Mouse (Mus musculus) granulocyte monocyte progenitor cell, adult 5-6 weeks (primary cell): ENCODE results near the gene Cd300ld3. TPM values are rescaled to one million over a fixed set of nuclear protein-coding genes. Genes with fewer than 3 reads are reported as not detected.
"Not testable (repeated sequence)": the region's sequence is repeated elsewhere in the genome, so short reads cannot be mapped to it uniquely, and the experiment has no call there.

ENCODE experiments used
- ATAC-seq: replicated peaks from 2 replicates; pipeline ENCODE4 v1.8.0; 2016; ENCODE audit warnings: mild to moderate bottlenecking, moderate TSS enrichment, inconsistent platforms; ENCODE audit not compliant: poor library complexity, severe bottlenecking
- total RNA-seq, 2 experiments: library from RNA; stranded (forward) in 1 of 2; stranded (reverse) in 1 of 2; fragments of 200-712, 200-1000 nt in 1 of 2; fragments of >200 nt in 1 of 2; fragmentation: Nextera tagmentation in 1 of 2; gene quantifications; 2 replicates each; pipeline ENCODE4 v1.2.3; 2014 to 2017

Cd300ld3 gene
- total RNA-seq, 2 experiments from 2014 or later = not detected

- peak; percentile 52 for ATAC-seq
Observed at GRCm38 (mm10) chr11:115058701-115059100, 10.5 kb upstream of the Cd300ld3 start.

DNA sequence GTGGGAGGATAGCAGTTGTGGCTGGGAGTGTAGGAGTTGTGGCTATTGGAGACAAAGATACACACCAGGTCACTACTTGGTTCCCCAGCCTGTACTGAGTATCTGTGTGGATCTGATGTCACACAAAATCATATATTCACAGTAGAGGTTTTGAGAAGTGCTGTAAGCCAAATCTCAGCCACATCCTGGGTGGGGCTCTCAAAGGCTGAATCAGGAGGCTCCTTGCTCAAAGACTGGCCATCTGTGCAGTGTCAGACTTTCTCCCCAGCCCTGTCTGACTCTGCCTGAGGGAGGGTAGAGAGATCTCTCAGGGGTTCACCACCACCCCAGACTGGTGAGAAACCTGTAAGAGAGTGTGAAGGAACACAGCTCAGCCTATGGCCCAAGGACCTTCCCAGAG lies 6.3 kb upstream of the Cd300ld3 start:
- ATAC-seq = no peak

DNA sequence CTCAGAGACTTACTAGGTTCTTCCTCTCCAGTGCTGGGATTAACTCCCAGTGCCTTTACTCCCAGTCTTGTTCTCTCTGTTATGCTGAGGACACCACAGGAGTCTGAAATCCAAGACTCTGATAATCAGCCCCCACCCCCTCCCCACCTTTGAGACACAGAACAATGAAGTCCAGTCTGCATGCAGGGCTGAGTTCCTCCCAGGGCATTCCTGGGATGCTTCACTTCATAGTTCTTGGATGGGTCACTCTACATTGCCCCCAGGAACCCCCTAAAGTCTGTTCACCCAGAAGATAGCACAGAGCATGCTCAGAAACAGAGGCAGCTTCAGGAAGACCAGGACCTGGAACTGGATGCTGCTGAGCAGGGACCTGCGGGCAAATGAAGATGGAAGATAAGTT lies 4.8 kb upstream of the Cd300ld3 start:
- ATAC-seq = no peak

DNA sequence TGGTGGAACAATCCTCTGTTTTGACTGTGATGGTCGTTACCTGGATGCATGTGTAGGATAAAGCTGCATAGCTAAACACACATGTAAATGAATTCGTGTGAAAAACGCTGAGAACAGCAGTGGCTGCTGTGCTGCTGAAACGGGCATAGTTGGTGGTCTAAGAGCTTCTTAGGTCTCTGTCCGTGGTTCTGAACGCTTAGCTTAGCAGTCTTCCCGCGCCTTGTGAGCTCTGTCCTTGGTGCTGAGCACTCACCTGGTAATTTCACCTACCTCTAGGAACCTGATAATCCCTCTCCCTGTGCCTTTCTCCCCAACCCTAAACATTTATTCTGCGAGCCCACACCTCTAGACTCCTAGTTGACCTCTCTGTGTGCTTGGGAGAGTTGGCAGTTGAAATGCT lies 4.0 kb upstream of the Cd300ld3 start:
- ATAC-seq = peak; percentile 78

GRCm38 (mm10) chr11:115049282-115049895 lies 1.2 kb upstream of the Cd300ld3 start:
- ATAC-seq = peak; percentile 43; the same call in 1 of the 2 replicates

GRCm38 (mm10) chr11:115037669-115038068 lies 10.5 kb downstream of the Cd300ld3 start, which contains the start of gene Cd300ld5:
TSS of gene Cd300ld5 (minus strand) at chr11:115037769.
- ATAC-seq = not testable (repeated sequence)

- not testable (repeated sequence) for ATAC-seq
Observed at GRCm38 (mm10) chr11:115026912-115027311, 21.3 kb downstream of the Cd300ld3 start, which contains the start of gene Cd300ld4. TSS of gene Cd300ld4 (minus strand) at chr11:115027012.

GRCm38 (mm10) chr11:115016093-115016492 lies 32.1 kb downstream of the Cd300ld3 start, which contains the start of gene Cd300ld2:
TSS of gene Cd300ld2 (minus strand) at chr11:115016193.
- not testable (repeated sequence) for ATAC-seq

- peak; percentile 83 for ATAC-seq
Observed at GRCm38 (mm10) chr11:115004070-115004469, 44.1 kb downstream of the Cd300ld3 start.

DNA sequence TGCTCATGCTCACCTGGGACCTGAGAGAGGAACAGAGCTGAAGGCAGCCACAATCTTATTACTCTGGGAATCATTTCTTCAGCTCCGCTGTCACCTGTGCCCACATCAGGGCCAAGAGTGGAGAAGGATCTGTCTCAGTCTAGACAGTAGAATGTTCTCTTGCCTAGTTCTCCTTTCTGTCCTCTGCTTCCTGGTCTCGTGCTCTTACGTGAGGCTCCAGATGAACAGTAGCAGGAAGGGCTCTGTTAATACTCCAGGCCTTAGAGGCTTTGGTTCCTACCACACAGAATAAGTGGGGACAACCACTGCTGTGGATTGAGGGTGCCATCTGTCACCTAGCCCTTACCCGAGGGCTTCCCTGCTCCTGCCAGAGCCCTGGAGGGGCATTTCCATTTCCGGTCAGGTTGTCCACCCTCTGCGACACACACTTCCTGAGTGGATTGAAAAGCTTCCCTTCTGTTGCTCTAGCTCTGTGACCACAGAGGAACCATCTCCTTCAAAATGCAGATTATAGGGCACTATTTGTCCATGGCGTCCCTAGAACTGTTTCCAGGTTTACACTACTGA lies 46.7 kb downstream of the Cd300ld3 start, which contains the start of gene Cd300c2:
TSS of gene Cd300c2 (minus strand) at position 407 of the 567 bp plus-strand sequence.
- ATAC-seq = peak; percentile 57

Other genes with a start within 250 kb of the Cd300ld3 start
- not detected in 2 replicates for gene Gpr142, start 249.5 kb downstream of the Cd300ld3 start, total RNA-seq (2014; fragmentation: Nextera tagmentation)
- not detected in 2 replicates for gene Gpr142, start 249.5 kb downstream of the Cd300ld3 start, total RNA-seq (2017)
- gene Gprc5c, start 197.3 kb downstream of the Cd300ld3 start, total RNA-seq (2014; fragmentation: Nextera tagmentation) = not detected in 2 replicates
- gene Gprc5c, start 197.3 kb downstream of the Cd300ld3 start, total RNA-seq (2017) = not detected in 2 replicates
- 11.4 and 12.6 TPM in 2 replicates for gene Cd300a, start 158.4 kb downstream of the Cd300ld3 start, total RNA-seq (2014; fragmentation: Nextera tagmentation)
- 14.3 and 20.8 TPM in 2 replicates for gene Cd300a, start 158.4 kb downstream of the Cd300ld3 start, total RNA-seq (2017)
- gene Cd300lb, start 114.0 kb downstream of the Cd300ld3 start, total RNA-seq (2014; fragmentation: Nextera tagmentation) = 24.4 and 25.9 TPM in 2 replicates
- gene Cd300lb, start 114.0 kb downstream of the Cd300ld3 start, total RNA-seq (2017) = 17.4 and 17.7 TPM in 2 replicates
- gene Cd300c, start 79.3 kb downstream of the Cd300ld3 start, total RNA-seq (2014; fragmentation: Nextera tagmentation) = not detected in 2 replicates
- gene Cd300c, start 79.3 kb downstream of the Cd300ld3 start, total RNA-seq (2017) = not detected in 2 replicates
- not detected in 2 replicates for gene Cd300ld, start 58.5 kb downstream of the Cd300ld3 start, total RNA-seq (2014; fragmentation: Nextera tagmentation)
- 0.10 and 1.2 TPM in 2 replicates for gene Cd300ld, start 58.5 kb downstream of the Cd300ld3 start, total RNA-seq (2017)
- 1.1 and 2.2 TPM in 2 replicates for gene Cd300c2, start 46.5 kb downstream of the Cd300ld3 start, total RNA-seq (2014; fragmentation: Nextera tagmentation)
- gene Cd300c2, start 46.5 kb downstream of the Cd300ld3 start, total RNA-seq (2017) = 0.60 and 1.3 TPM in 2 replicates
- gene Cd300ld2, start 32.2 kb downstream of the Cd300ld3 start, total RNA-seq (2014; fragmentation: Nextera tagmentation) = not detected in 2 replicates
- gene Cd300ld2, start 32.2 kb downstream of the Cd300ld3 start, total RNA-seq (2017) = not detected in 2 replicates
- not detected in 2 replicates for gene Cd300ld4, start 21.4 kb downstream of the Cd300ld3 start, total RNA-seq (2014; fragmentation: Nextera tagmentation)
- not detected in 2 replicates for gene Cd300ld4, start 21.4 kb downstream of the Cd300ld3 start, total RNA-seq (2017)
- not detected in 2 replicates for gene Cd300ld5, start 10.6 kb downstream of the Cd300ld3 start, total RNA-seq (2014; fragmentation: Nextera tagmentation)
- not detected in 2 replicates for gene Cd300ld5, start 10.6 kb downstream of the Cd300ld3 start, total RNA-seq (2017)
- not detected in 2 replicates for gene Cd300e, start 13.8 kb upstream of the Cd300ld3 start, total RNA-seq (2014; fragmentation: Nextera tagmentation)
- gene Cd300e, start 13.8 kb upstream of the Cd300ld3 start, total RNA-seq (2017) = not detected in 2 replicates
- gene Rab37, start 43.0 kb upstream of the Cd300ld3 start, total RNA-seq (2014; fragmentation: Nextera tagmentation) = 6.5 and 15.1 TPM in 2 replicates
- 7.1 and 10.0 TPM in 2 replicates for gene Rab37, start 43.0 kb upstream of the Cd300ld3 start, total RNA-seq (2017)
- gene Cd300lf, start 85.6 kb upstream of the Cd300ld3 start, total RNA-seq (2014; fragmentation: Nextera tagmentation) = not detected in 2 replicates
- 0.46 and 2.8 TPM in 2 replicates for gene Cd300lf, start 85.6 kb upstream of the Cd300ld3 start, total RNA-seq (2017)
- gene Slc9a3r1, start 114.9 kb upstream of the Cd300ld3 start, total RNA-seq (2014; fragmentation: Nextera tagmentation) = 37.4 and 55.9 TPM in 2 replicates
- 48.2 and 50.3 TPM in 2 replicates for gene Slc9a3r1, start 114.9 kb upstream of the Cd300ld3 start, total RNA-seq (2017)
- 11.5 and 12.8 TPM in 2 replicates for gene Tmem104, start 139.1 kb upstream of the Cd300ld3 start, total RNA-seq (2014; fragmentation: Nextera tagmentation)
- 2.4 and 3.6 TPM in 2 replicates for gene Tmem104, start 139.1 kb upstream of the Cd300ld3 start, total RNA-seq (2017)
- gene Nat9, start 139.4 kb upstream of the Cd300ld3 start, total RNA-seq (2014; fragmentation: Nextera tagmentation) = 27.1 and 27.5 TPM in 2 replicates
- 21.3 and 28.0 TPM in 2 replicates for gene Nat9, start 139.4 kb upstream of the Cd300ld3 start, total RNA-seq (2017)
- gene Grin2c, start 218.8 kb upstream of the Cd300ld3 start, total RNA-seq (2014; fragmentation: Nextera tagmentation) = not detected in 2 replicates
- gene Grin2c, start 218.8 kb upstream of the Cd300ld3 start, total RNA-seq (2017) = not detected in 2 replicates
- gene Fdxr, start 228.6 kb upstream of the Cd300ld3 start, total RNA-seq (2014; fragmentation: Nextera tagmentation) = 23.9 and 26.4 TPM in 2 replicates
- gene Fdxr, start 228.6 kb upstream of the Cd300ld3 start, total RNA-seq (2017) = 9.7 and 14.2 TPM in 2 replicates
- 1.2 and 1.3 TPM in 2 replicates for gene Fads6, start 249.3 kb upstream of the Cd300ld3 start, total RNA-seq (2014; fragmentation: Nextera tagmentation)
- gene Fads6, start 249.3 kb upstream of the Cd300ld3 start, total RNA-seq (2017) = 1.4 and 2.9 TPM in 2 replicates